Mouse (Mus musculus): Measurements from ENCODE around the gene Supt6. TPM values are rescaled to one million over a fixed set of nuclear protein-coding genes. Genes with fewer than 3 reads are reported as not detected.

Gene Supt6
- total and polyA plus RNA-seq, 3 experiments = 30.4 to 99.9 (median 65.5) TPM

DNA sequence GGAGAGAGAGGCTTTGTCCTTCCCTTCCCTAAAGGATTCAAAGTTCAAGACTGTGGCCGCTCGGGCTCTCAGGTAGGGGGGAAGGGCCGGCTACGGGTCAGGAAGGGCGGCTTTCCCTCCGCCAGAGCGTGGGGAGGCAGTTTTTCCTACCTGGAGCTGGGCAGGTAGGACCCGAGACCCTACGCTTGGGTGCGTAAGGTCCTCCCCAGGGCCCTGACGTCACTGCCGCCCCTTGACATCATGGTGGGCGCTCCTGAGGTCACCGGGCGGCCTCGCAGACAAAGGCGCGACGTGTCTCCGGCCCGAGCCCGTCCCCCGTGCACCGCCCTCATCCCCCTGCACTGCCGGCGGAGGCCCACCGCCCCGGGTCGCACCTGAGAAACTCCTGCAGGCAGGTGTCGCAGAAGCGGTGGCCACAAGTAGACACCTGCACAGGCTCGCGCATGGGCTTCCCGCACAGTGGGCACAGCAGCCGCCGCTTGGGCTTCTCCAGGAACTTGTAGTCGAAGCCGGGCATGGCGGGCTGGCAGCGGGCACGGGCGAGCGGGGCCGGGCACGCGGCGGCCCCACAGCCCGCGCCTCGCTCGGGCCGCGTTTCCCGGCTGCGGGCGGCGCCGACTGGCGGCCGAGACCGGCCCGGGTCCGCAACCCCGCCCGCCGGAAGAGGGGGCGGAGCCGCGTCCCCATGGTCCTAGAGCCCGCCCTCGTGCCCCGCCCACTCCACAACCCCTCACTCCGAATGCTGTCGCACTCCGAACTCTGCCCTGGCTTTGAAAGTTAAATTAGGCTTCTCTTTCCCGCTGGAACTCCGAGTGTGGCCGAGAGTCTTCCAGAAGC is 80.6 kb downstream of the Supt6 start, which contains the start of gene Traf4:
Gene Traf4 (minus strand): TSS at position 666 of the 837 bp plus-strand sequence.
- Histone ChIP-seq H3K4me2 (ENCODE audit: insufficient read depth, low read depth, poor library complexity, severe bottlenecking) (peak within 1 kb of the TSS; percentile 85), H3K79me2 (replicated peaks; ENCODE audit: control insufficient read depth, extremely low read depth, insufficient read depth, poor library complexity, severe bottlenecking) (peaks cover 33% of the 10 kb centered on the region), H3K4me1 (ENCODE audit: control insufficient read depth in 1 of 2, insufficient read depth in 2 of 2) (peaks cover 31 to 66% of the 10 kb centered on the region in 2 experiments), H3K9me3 (replicated peaks; ENCODE audit: low read length) (no peaks in the 10 kb centered on the region), H3K9ac (ENCODE audit: insufficient read depth, low read depth) (peak within 1 kb of the TSS; percentile 96), H3K4me3 (replicated peaks in 1 of 3; ENCODE audit: low read depth in 2 of 3, low read length in 2 of 3, poor library complexity in 1 of 3) (peak within 1 kb of the TSS; percentile 73 to 97 (median 96)), H3K27me3 (replicated peaks) (no peaks in the 10 kb centered on the region), H3K36me3 (replicated peaks in 1 of 2; ENCODE audit: control insufficient read depth in 1 of 2, insufficient read depth in 1 of 2, low read length in 1 of 2) (peaks cover 21 to 37% of the 10 kb centered on the region in 2 experiments), H3K27ac (ENCODE audit: insufficient read depth, low read depth) (peak within 1 kb of the TSS; percentile 91)
- in situ Hi-C loops (cut with MboI; ENCODE audit: low pct_ligation_motif_present, low pct_unique_long_range_greater_than_20kb, low sequenced_read_pairs) (no loop called here), dilution Hi-C loops (cut with MboI; ENCODE audit: extremely low pct_ligation_motif_present, extremely low pct_unique_long_range_greater_than_20kb, low sequenced_read_pairs) (no loop called here)
- peak; percentile 79 for DNase-seq (ENCODE audit: extremely low read depth)
- no peak for TF ChIP-seq RCOR1 (conservative IDR thresholded peaks at IDR 0.05; ENCODE audit: low read depth, low read length)
- peak; percentile 52 for TF ChIP-seq BHLHE40 (IDR thresholded peaks at IDR 0.05; ENCODE audit: low read depth, low read length)
- no peak for TF ChIP-seq USF1 (IDR thresholded peaks at IDR 0.05; ENCODE audit: low read depth, low read length)
- TF ChIP-seq MYC (IDR thresholded peaks at IDR 0.05; ENCODE audit: low read depth, low read length) = no peak
- TF ChIP-seq GABPA (IDR thresholded peaks at IDR 0.05; ENCODE audit: insufficient replicate concordance, low read depth, low read length) = peak; percentile 90
- TF ChIP-seq RAD21 (IDR thresholded peaks at IDR 0.05; ENCODE audit: low read depth, low read length) = no peak; the same call in none of the 2 replicates
- TF ChIP-seq USF2 (conservative IDR thresholded peaks at IDR 0.05; ENCODE audit: low read depth, low read length) = no peak
- no peak; the same call in 1 of the 2 replicates for TF ChIP-seq MAZ (IDR thresholded peaks at IDR 0.05; ENCODE audit: low read depth, low read length)
- no peak for TF ChIP-seq IRF4 (IDR thresholded peaks at IDR 0.05; ENCODE audit: low read depth, low read length)
- peak; percentile 22; the same call in 1 of the 2 replicates for TF ChIP-seq POLR2AphosphoS2 (IDR thresholded peaks at IDR 0.05; ENCODE audit: low read depth, low read length)
- TF ChIP-seq SMC3 (IDR thresholded peaks at IDR 0.05; ENCODE audit: low read depth, low read length) = peak; percentile 31; the same call in 1 of the 2 replicates
- no peak for TF ChIP-seq PAX5 (IDR thresholded peaks at IDR 0.05; ENCODE audit: low read length)
- no peak; the same call in 1 of the 2 replicates for TF ChIP-seq ZMIZ1 (IDR thresholded peaks at IDR 0.05; ENCODE audit: low read depth, low read length)
- TF ChIP-seq JUN (IDR thresholded peaks at IDR 0.05; ENCODE audit: insufficient read depth, low read depth, low read length) = no peak
- TF ChIP-seq HCFC1 (IDR thresholded peaks at IDR 0.05; ENCODE audit: low read depth, low read length) = no peak
- TF ChIP-seq POLR2A (IDR thresholded peaks at IDR 0.05; ENCODE audit: low read depth, low read length) = peak; percentile 82
- no peak for TF ChIP-seq ZNF384 (IDR thresholded peaks at IDR 0.05; ENCODE audit: low read depth, low read length)
- peak; percentile 66; the same call in 1 of the 2 replicates for TF ChIP-seq MEF2A (IDR thresholded peaks at IDR 0.05; ENCODE audit: borderline replicate concordance, low read depth, low read length)
- TF ChIP-seq EP300 (IDR thresholded peaks at IDR 0.05; ENCODE audit: low read length) = no peak
- TF ChIP-seq JUND (conservative IDR thresholded peaks at IDR 0.05; ENCODE audit: low read depth, low read length) = no peak
- peak; percentile 38 for TF ChIP-seq ETS1 (conservative IDR thresholded peaks at IDR 0.05; ENCODE audit: low read depth, low read length)
- TF ChIP-seq NRF1 (IDR thresholded peaks at IDR 0.05; ENCODE audit: low read depth, low read length) = no peak; the same call in 1 of the 2 replicates
- TF ChIP-seq E2F4 (IDR thresholded peaks at IDR 0.05; ENCODE audit: insufficient replicate concordance, low read depth, low read length) = no peak
- TF ChIP-seq TCF12 (IDR thresholded peaks at IDR 0.05; ENCODE audit: low read depth, low read length) = peak; percentile 56; the same call in 1 of the 2 replicates
- TF ChIP-seq MAFK (IDR thresholded peaks at IDR 0.05; ENCODE audit: insufficient replicate concordance, low read length) = no peak
- TF ChIP-seq TBP (conservative IDR thresholded peaks at IDR 0.05; ENCODE audit: low read depth, low read length) = 0 out of 2 replicates have a peak, but pooled peaks have one; percentile 40
- TF ChIP-seq MAX (IDR thresholded peaks at IDR 0.05; ENCODE audit: low read length) = no peak
- TF ChIP-seq KAT2A (IDR thresholded peaks at IDR 0.05; ENCODE audit: insufficient replicate concordance, low read length) = no peak
- TF ChIP-seq CHD2 (IDR thresholded peaks at IDR 0.05; ENCODE audit: low read length) = no peak
- TF ChIP-seq CTCF (conservative IDR thresholded peaks at IDR 0.05 in 1 of 2, IDR thresholded peaks at IDR 0.05 in 1 of 2; ENCODE audit: low read depth in 2 of 2, low read length in 2 of 2) = peak in 1 of 2 experiments; percentile 55; a peak in 2 of 4 replicates
- 0 out of 2 replicates have a peak, but pooled peaks have one; percentile 57 for TF ChIP-seq UBTF (IDR thresholded peaks at IDR 0.05; ENCODE audit: low read depth, low read length)
- peak; percentile 81 for TF ChIP-seq SIN3A (IDR thresholded peaks at IDR 0.05; ENCODE audit: low read length)
- TF ChIP-seq ZC3H11A (IDR thresholded peaks at IDR 0.05; ENCODE audit: low read depth, low read length) = no peak
- peak; percentile 31; the same call in 1 of the 2 replicates for TF ChIP-seq ELF1 (IDR thresholded peaks at IDR 0.05; ENCODE audit: low read depth, low read length)
- no peak for TF ChIP-seq ZKSCAN1 (IDR thresholded peaks at IDR 0.05; ENCODE audit: borderline replicate concordance, low read depth, low read length)
- no peak; the same call in 1 of the 2 replicates for TF ChIP-seq MXI1 (IDR thresholded peaks at IDR 0.05; ENCODE audit: low read depth, low read length)
- peak; percentile 76; the same call in 1 of the 2 replicates for TF ChIP-seq NELFE (IDR thresholded peaks at IDR 0.05; ENCODE audit: low read depth, low read length)
- TF ChIP-seq CHD1 (IDR thresholded peaks at IDR 0.05; ENCODE audit: low read depth, low read length) = no peak

Measured in CH12.LX (cell line).